18 mouse cellular contexts compared by ENCODE assay signal in the genomic region with DNA sequence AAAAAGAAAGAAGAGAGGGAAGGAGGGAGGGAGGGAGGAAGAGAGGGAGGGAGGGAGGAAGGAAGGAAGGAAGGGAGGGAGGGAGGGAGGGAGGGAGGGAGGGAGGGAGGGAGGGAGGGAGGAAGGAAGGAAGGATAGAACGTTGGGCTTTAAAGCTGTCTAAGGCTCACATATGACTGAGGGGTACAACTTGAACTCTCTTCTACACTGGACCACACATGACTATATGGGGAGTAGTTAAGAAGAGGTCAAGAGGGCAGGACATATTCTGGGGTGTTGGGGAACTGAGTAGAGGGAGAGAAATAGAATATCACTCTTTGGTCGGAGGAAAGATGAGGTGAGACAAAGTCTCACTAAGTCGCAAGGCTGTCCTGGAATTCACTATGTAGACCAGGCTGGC. TPM values are rescaled to one million over a fixed set of nuclear protein-coding genes. Genes with fewer than 3 reads are reported as not detected.
"Had no signal": no experiment of that assay in that cellular context is flagged by ENCODE, and none has a peak within 500 bp of the region (broad histone marks: within the 10 kb centered on the region; RNA-seq: fewer than 3 reads in every experiment).

No protein-coding gene starts in this region.

- H3K9me3 ChIP-seq: midbrain, embryonic 10.5 days; midbrain, embryonic 12.5 days; stomach, embryonic 15.5 days had no signal

- H3K27me3 ChIP-seq: midbrain, embryonic 12.5 days; stomach, embryonic 15.5 days had no signal

- H3K4me2 ChIP-seq: lung, embryonic 14.5 days; midbrain, embryonic 12.5 days; stomach, embryonic 15.5 days had no signal

- H3K4me3 ChIP-seq: midbrain, embryonic 10.5 days; midbrain, embryonic 12.5 days; myocyte; stomach, embryonic 15.5 days had no signal

- H3K27ac ChIP-seq: liver, embryonic 14.5 days; midbrain, embryonic 10.5 days; midbrain, embryonic 12.5 days; stomach, embryonic 15.5 days; stomach, postnatal 0 days had no signal

- H3K4me1 ChIP-seq: midbrain, embryonic 10.5 days; midbrain, embryonic 12.5 days; stomach, embryonic 15.5 days had no signal

- H3K9ac ChIP-seq: liver, embryonic 14.5 days; lung, embryonic 14.5 days; midbrain, embryonic 12.5 days; stomach, embryonic 15.5 days had no signal

- H3K36me3 ChIP-seq: midbrain, embryonic 10.5 days; midbrain, embryonic 12.5 days; stomach, embryonic 15.5 days had no signal

- DNase-seq: lung, adult 18-20 months; lung, postnatal 10 days; lung, postnatal 4 days; right cerebral cortex, postnatal 14 days; thymus, adult 2 months; thymus, postnatal 25 days; thymus, postnatal 4 days had no signal

RNA-seq across cellular contexts. Expression of a gene that starts 58.9 kb away (rescaled TPM):
- total RNA-seq: megakaryocyte, adult 5-6 weeks; megakaryocyte-erythroid progenitor cell, adult 5-6 weeks had no signal
- polyA plus RNA-seq: spleen, adult 2 months; stomach, postnatal 0 days; urinary bladder, adult 2 months had no signal
